Mouse (Mus musculus): ENCODE measurements around the gene Htr2a. TPM values are rescaled to one million over a fixed set of nuclear protein-coding genes. Genes with fewer than 3 reads are reported as not detected.

Htr2a gene
- under 1 TPM; 0.11 to 0.24 TPM for total RNA-seq (2023)

DNA sequence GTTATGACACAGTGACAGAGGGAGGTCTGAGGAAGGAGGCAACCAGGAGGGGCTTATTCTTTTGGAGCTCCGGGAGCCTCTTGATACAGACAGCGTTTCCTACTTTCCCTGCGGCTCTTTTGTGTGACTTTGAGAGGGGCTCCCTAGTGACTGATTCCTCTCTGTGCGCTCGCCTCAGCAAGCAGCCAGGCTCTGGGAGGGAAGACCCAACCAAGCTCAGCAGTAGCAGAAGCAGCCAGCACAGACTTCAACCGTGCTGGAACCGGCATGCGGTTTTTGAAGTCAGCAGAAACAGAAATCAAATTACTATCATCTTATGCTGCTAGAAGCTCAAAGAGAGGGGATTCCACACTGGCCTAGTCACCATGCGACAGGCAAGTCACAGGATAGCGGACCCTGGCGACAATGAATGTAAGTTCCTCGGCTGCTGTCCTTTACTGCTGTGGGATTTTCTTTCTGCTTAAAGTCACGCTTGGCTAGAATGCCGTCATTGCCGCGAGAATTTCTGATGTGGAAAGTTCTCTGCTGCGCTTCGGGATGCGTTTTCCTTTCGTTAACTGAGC lies at the start of gene Htr2a:
Htr2a (plus strand) TSS at position 22 of the 563 bp plus-strand sequence.

GRCm38 (mm10) chr14:74732079-74732783 lies 91.6 kb downstream of the Htr2a start, which contains the start of gene Esd:
Gene Esd (plus strand): TSS chr14:74732297.

Other genes starting within 250 kb of the Htr2a start
- 10 to 100 TPM; 76.9 to 82.8 TPM for gene Esd, start 91.5 kb downstream of the Htr2a start, total RNA-seq (2023)